Mouse (Mus musculus): Measurements from ENCODE around the gene Ttll9. TPM values are rescaled to one million over a fixed set of nuclear protein-coding genes. Genes with fewer than 3 reads are reported as not detected.

Gene Ttll9
- total and polyA plus RNA-seq, 3 experiments = 0.61 TPM; not detected in 2

DNA sequence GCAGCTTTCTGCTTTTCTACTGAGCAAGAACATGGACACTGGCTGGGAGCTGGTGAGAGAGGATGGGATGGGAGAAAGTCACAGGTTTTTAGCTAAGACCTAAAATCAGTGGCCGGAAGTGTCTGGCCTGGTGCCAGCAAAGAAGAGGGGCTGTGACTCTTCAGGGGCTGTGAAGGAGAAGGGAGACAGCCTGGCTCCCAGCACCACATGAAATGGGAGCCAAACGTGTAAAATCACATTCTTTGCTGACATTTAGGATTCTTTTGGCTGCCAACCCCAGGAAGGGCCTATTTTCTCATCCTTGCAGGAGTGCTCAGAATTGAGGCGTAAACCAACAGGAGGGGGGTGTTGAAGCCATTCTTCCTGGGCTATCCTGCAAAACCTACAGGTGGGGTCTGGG lies 81.6 kb downstream of the Ttll9 start:
- WGBS = 45% methylated on average over 3 of the region's 3 CpGs

DNA sequence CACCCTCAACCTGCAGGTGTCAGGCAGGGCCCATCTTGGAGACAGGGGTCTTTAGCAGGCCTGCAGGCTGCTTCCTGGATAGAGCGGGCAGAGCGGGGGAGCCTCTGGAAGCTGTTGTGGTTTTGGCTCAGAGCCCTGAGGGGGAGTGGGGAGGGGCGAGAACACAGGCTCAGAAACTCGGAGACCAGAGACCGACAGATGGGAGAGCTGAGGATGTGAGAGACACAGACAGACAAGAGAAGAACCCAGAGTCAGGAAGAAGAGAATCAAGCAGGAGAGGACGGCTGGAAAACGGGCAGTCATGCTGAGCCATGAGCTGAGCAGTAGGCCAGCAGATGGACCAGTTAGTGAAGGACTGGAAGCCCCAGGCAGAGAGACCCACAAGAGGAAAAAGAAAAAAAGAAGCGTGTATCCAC lies 83.6 kb downstream of the Ttll9 start:
- Histone ChIP-seq H3K27me3 (ENCODE audit: control insufficient read depth, insufficient read depth, low read length) (no peaks in the 10 kb centered on the region), H3K4me1 (ENCODE audit: control insufficient read depth, insufficient read depth, low read length) (no peaks in the 10 kb centered on the region), H3K9ac (ENCODE audit: low read depth, low read length) (no peak overlapping the region), H3K36me3 (ENCODE audit: control insufficient read depth, insufficient read depth, low read length) (no peaks in the 10 kb centered on the region), H3K79me2 (replicated peaks; ENCODE audit: control insufficient read depth, insufficient read depth, low read length) (no peaks in the 10 kb centered on the region), H3K4me3 (no peak overlapping the region), H3K27ac (no peak overlapping the region)
- TF ChIP-seq POLR2A (IDR thresholded peaks at IDR 0.05; ENCODE audit: insufficient read depth, low read depth, low read length) (no peak), CTCF (IDR thresholded peaks at IDR 0.05) (no peak), EP300 (IDR thresholded peaks at IDR 0.05; ENCODE audit: insufficient read depth, low read depth, low read length) (no peak)
- WGBS = 20% methylated on average over 8 of the region's 8 CpGs
- intact Hi-C loops (cut with DNase I) = no loop called here
- DNase-seq = no peak

More for the DNA sequence above, 81.6 kb downstream of the Ttll9 start:
- no peak overlapping the region for H3K27ac ChIP-seq
- no peaks in the 10 kb centered on the region for H3K4me1 ChIP-seq (ENCODE audit: control insufficient read depth, insufficient read depth, low read length)
- intact Hi-C loops (cut with DNase I) = no loop called here
- H3K4me3 ChIP-seq = no peak overlapping the region
- TF ChIP-seq EP300 (IDR thresholded peaks at IDR 0.05; ENCODE audit: insufficient read depth, low read depth, low read length) (no peak), POLR2A (IDR thresholded peaks at IDR 0.05; ENCODE audit: insufficient read depth, low read depth, low read length) (no peak), CTCF (IDR thresholded peaks at IDR 0.05) (no peak)
- no peaks in the 10 kb centered on the region for H3K36me3 ChIP-seq (ENCODE audit: control insufficient read depth, insufficient read depth, low read length)
- H3K79me2 ChIP-seq (replicated peaks; ENCODE audit: control insufficient read depth, insufficient read depth, low read length) = no peaks in the 10 kb centered on the region
- H3K27me3 ChIP-seq (ENCODE audit: control insufficient read depth, insufficient read depth, low read length) = no peaks in the 10 kb centered on the region
- no peak for DNase-seq
- H3K9ac ChIP-seq (ENCODE audit: low read depth, low read length) = no peak overlapping the region

DNA sequence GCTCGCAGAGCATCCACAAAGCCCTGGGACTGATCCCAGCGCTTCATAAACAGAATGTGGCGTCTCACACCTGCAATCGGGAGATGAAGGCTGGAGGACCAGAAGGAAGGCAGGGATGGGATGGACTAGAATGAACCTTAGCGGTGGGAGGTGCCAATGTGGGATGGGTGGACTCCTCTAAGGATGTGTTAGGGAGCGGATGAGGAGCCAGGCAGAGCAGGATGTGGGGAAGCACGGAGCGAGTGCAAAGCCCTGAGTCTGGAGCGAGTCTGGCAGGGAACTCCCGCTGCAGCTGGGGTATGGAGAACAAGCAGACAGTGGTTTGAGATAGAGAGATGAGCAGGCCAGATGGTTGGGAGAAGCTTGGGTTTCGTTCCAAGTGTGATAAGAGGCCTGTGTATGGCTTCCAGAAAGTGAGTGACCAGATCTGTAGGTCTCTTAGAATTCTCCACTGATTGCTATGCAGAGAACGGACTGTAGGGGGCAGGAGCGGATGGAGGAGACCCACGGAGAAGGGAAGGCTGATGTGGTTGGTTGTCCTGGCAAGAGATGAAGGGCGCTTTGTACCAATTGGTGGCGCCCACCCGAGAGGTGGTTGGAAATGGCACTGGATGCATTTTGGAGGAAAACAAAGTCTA lies 85.7 kb downstream of the Ttll9 start:
- H3K27me3 ChIP-seq (ENCODE audit: control insufficient read depth, insufficient read depth, low read length) = peaks cover 2% of the 10 kb centered on the region; the same call in 1 of the 2 replicates
- no peaks in the 10 kb centered on the region for H3K79me2 ChIP-seq (replicated peaks; ENCODE audit: control insufficient read depth, insufficient read depth, low read length)
- H3K27ac ChIP-seq = no peak overlapping the region
- DNase-seq = peak; percentile 40 to 70
- H3K4me3 ChIP-seq = no peak overlapping the region
- intact Hi-C loops (cut with DNase I) = loop anchor here (1.0 kb wide), 2 partner anchors 33 to 95 kb away; no protein-coding TSS in a partner anchor
- no peak overlapping the region for H3K9ac ChIP-seq (ENCODE audit: low read depth, low read length)
- WGBS = 33% methylated on average over 17 of the region's 17 CpGs
- H3K4me1 ChIP-seq (ENCODE audit: control insufficient read depth, insufficient read depth, low read length) = no peaks in the 10 kb centered on the region
- peak; percentile 53; the same call in 1 of the 2 replicates for TF ChIP-seq EP300 (IDR thresholded peaks at IDR 0.05; ENCODE audit: insufficient read depth, low read depth, low read length)
- TF ChIP-seq CTCF (IDR thresholded peaks at IDR 0.05) = peak; percentile 84
- TF ChIP-seq POLR2A (IDR thresholded peaks at IDR 0.05; ENCODE audit: insufficient read depth, low read depth, low read length) = no peak
- H3K36me3 ChIP-seq (ENCODE audit: control insufficient read depth, insufficient read depth, low read length) = no peaks in the 10 kb centered on the region

DNA sequence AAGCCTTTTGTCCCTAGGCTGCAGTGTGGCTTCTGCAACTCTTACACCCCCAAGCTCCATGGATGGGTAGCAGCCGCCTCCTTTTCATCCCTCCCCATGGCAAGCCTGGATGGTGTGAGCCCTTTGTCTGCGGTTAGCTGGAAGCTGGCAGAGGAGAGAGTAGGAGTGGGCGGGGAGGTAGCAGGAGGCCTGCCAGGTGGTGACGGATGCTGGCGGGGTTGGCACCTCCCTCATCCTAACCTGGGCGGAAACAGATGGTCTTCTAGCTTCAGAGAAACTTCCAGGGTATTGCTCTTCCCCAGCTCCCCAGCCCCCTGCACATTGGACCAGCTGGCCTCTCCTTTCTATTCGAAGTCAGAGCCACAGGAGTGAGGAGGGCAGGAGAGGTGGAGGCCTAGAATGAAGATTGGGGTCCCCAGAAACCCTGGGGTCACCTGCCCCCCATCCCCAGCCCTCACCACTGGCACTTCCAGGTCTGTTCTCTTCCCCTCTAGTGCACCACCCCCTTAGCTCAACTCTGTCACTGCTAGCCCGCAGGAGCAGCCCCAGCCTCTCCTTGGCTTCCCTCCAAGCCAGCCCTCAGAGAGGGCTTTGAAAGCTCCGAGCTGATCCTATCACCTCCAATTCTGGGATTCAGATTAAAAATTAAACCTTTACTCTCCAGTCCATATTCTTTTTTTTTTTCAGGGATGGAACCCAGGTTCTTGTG lies 87.2 kb downstream of the Ttll9 start:
- Histone ChIP-seq H3K36me3 (ENCODE audit: control insufficient read depth, insufficient read depth, low read length) (no peaks in the 10 kb centered on the region), H3K4me3 (no peak overlapping the region), H3K4me1 (ENCODE audit: control insufficient read depth, insufficient read depth, low read length) (no peaks in the 10 kb centered on the region), H3K27me3 (ENCODE audit: control insufficient read depth, insufficient read depth, low read length) (peaks cover 3% of the 10 kb centered on the region; the same call in 1 of the 2 replicates), H3K9ac (ENCODE audit: low read depth, low read length) (no peak overlapping the region), H3K79me2 (replicated peaks; ENCODE audit: control insufficient read depth, insufficient read depth, low read length) (no peaks in the 10 kb centered on the region), H3K27ac (no peak overlapping the region)
- no peak for DNase-seq
- 38% methylated on average over 9 of the region's 9 CpGs for WGBS
- intact Hi-C loops (cut with DNase I) = no loop called here
- TF ChIP-seq POLR2A (IDR thresholded peaks at IDR 0.05; ENCODE audit: insufficient read depth, low read depth, low read length) = no peak
- no peak for TF ChIP-seq CTCF (IDR thresholded peaks at IDR 0.05)
- no peak for TF ChIP-seq EP300 (IDR thresholded peaks at IDR 0.05; ENCODE audit: insufficient read depth, low read depth, low read length)

DNA sequence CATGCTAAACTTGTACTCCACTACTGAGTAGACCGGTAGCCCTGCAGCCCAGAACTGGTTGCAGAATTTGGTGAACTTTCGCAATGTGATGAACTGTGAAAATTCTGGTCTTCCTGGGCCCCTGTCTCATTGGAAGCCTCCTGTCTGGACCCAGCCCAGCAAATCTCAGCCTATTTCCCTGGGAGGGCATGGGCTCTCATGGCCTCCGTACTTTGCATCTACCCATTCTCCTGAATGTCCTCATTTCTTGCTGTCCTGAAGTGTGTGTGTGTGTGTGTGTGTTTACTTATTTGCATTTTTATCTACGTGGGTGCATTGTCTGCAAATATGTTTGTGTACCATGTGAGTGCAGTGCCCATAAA lies 87.7 kb downstream of the Ttll9 start:
- Histone ChIP-seq H3K27ac (no peak overlapping the region), H3K79me2 (replicated peaks; ENCODE audit: control insufficient read depth, insufficient read depth, low read length) (no peaks in the 10 kb centered on the region), H3K36me3 (ENCODE audit: control insufficient read depth, insufficient read depth, low read length) (no peaks in the 10 kb centered on the region), H3K4me1 (ENCODE audit: control insufficient read depth, insufficient read depth, low read length) (no peaks in the 10 kb centered on the region), H3K9ac (ENCODE audit: low read depth, low read length) (no peak overlapping the region), H3K4me3 (no peak overlapping the region), H3K27me3 (ENCODE audit: control insufficient read depth, insufficient read depth, low read length) (peaks cover 3% of the 10 kb centered on the region; the same call in 1 of the 2 replicates)
- no peak for DNase-seq
- intact Hi-C loops (cut with DNase I) = no loop called here
- 78% methylated on average over 4 of the region's 4 CpGs for WGBS
- TF ChIP-seq EP300 (IDR thresholded peaks at IDR 0.05; ENCODE audit: insufficient read depth, low read depth, low read length) (no peak), POLR2A (IDR thresholded peaks at IDR 0.05; ENCODE audit: insufficient read depth, low read depth, low read length) (no peak), CTCF (IDR thresholded peaks at IDR 0.05) (no peak)

DNA sequence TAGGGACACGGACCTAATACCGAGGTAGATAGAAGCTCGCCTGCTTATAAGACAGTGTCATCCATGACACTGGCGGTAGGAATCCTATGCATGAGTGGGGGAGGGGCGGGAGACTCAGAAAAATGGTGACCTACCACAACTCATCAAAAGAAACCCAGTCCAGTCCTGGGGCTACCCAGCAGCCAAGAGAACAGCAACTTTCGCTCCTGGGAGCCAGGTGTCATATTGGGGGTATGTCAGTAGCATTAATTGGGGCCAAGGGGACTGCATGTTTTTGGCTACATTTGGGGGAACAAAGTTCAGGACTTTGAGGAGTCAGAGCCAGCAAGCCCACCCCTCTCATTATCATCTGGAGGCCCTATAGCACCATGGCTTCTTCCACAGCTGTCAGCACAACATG lies 88.8 kb downstream of the Ttll9 start:
- H3K27me3 ChIP-seq (ENCODE audit: control insufficient read depth, insufficient read depth, low read length) = peaks cover 3% of the 10 kb centered on the region; the same call in 1 of the 2 replicates
- TF ChIP-seq EP300 (IDR thresholded peaks at IDR 0.05; ENCODE audit: insufficient read depth, low read depth, low read length) (no peak), CTCF (IDR thresholded peaks at IDR 0.05) (no peak), POLR2A (IDR thresholded peaks at IDR 0.05; ENCODE audit: insufficient read depth, low read depth, low read length) (no peak)
- DNase-seq = no peak

More for the DNA sequence above, 88.8 kb downstream of the Ttll9 start:
- H3K4me3 ChIP-seq = no peak overlapping the region
- no peaks in the 10 kb centered on the region for H3K79me2 ChIP-seq (replicated peaks; ENCODE audit: control insufficient read depth, insufficient read depth, low read length)
- no peak overlapping the region for H3K9ac ChIP-seq (ENCODE audit: low read depth, low read length)
- intact Hi-C loops (cut with DNase I) = no loop called here
- H3K27ac ChIP-seq = no peak overlapping the region
- WGBS = 79% methylated on average over 6 of the region's 6 CpGs
- H3K4me1 ChIP-seq (ENCODE audit: control insufficient read depth, insufficient read depth, low read length) = no peaks in the 10 kb centered on the region; the same call in 1 of the 2 replicates
- no peaks in the 10 kb centered on the region for H3K36me3 ChIP-seq (ENCODE audit: control insufficient read depth, insufficient read depth, low read length)
